Mouse (Mus musculus): ENCODE results near the gene Melk. TPM values are rescaled to one million over a fixed set of nuclear protein-coding genes. Genes with fewer than 3 reads are reported as not detected.

Melk gene
- polyA plus RNA-seq, 2 experiments = 10.9 to 19.4 TPM

DNA sequence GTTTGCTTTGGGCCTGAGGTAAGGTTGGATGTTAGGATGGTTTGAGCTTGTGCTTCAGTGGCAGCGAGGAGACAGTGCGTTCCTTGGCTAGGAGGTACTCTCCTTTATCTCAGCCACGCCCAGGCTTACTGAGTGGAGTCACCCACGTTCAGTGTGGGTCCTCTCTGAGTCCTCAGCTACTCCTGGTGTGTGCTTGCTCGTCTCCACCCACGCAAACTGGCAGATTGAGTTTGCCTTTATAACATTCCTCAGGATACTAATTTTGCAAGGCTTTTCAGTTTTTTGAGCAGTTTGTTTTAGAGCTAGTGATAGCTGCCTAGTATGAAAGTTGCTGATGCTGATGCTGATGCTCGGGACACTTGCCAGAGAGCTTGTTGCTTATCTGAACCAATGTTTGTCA, 5.9 kb downstream of the Melk start:
- 51% methylated on average over 7 of the region's 7 CpGs for WGBS (ENCODE audit: insufficient replicate concordance)
- TF ChIP-seq CTCF (IDR thresholded peaks at IDR 0.05; ENCODE audit: low read depth) = no peak
- TF ChIP-seq EP300 (IDR thresholded peaks at IDR 0.05; ENCODE audit: low read depth) = no peak
- no peak for DNase-seq (ENCODE audit: low read depth in 3 of 3, low spot score in 3 of 3)

GRCm38 (mm10) chr4:44310429-44310828, 9.8 kb downstream of the Melk start:
- no peak overlapping the region for H3K4me3 ChIP-seq (ENCODE audit: insufficient read depth in 1 of 2, low read depth in 2 of 2, low read length in 2 of 2)
- no peak overlapping the region for H3K9ac ChIP-seq (replicated peaks)
- WGBS (ENCODE audit: insufficient replicate concordance) = 80% methylated on average over 4 of the region's 4 CpGs
- no peaks in the 10 kb centered on the region for H3K9me3 ChIP-seq (ENCODE audit: control insufficient read depth, low read length)
- H3K4me1 ChIP-seq (replicated peaks; ENCODE audit: control insufficient read depth in 2 of 2, insufficient read depth in 2 of 2, low read length in 1 of 2) = no peaks in the 10 kb centered on the region; a peak in 1 of 4 replicates
- TF ChIP-seq EP300 (IDR thresholded peaks at IDR 0.05; ENCODE audit: low read depth) (no peak), CTCF (IDR thresholded peaks at IDR 0.05; ENCODE audit: low read depth) (no peak)
- no peak for DNase-seq (ENCODE audit: low read depth in 3 of 3, low spot score in 3 of 3)
- peaks cover 14% of the 10 kb centered on the region for H3K36me3 ChIP-seq (replicated peaks; ENCODE audit: control insufficient read depth, insufficient read depth, low read depth)
- H3K27ac ChIP-seq = no peak overlapping the region
- ATAC-seq (ENCODE audit: insufficient read depth) = no peak
- no peaks in the 10 kb centered on the region for H3K27me3 ChIP-seq (ENCODE audit: control insufficient read depth, insufficient read depth, low read length)
- H3K4me2 ChIP-seq (ENCODE audit: low read depth) = no peak overlapping the region

More for the DNA sequence above, 5.9 kb downstream of the Melk start:
- no peak for ATAC-seq (ENCODE audit: insufficient read depth)
- H3K36me3 ChIP-seq (replicated peaks; ENCODE audit: control insufficient read depth, insufficient read depth, low read depth) = peaks cover 13% of the 10 kb centered on the region
- no peak overlapping the region for H3K27ac ChIP-seq
- no peak overlapping the region for H3K4me3 ChIP-seq (ENCODE audit: insufficient read depth in 1 of 2, low read depth in 2 of 2, low read length in 2 of 2)
- H3K9ac ChIP-seq (replicated peaks) = no peak overlapping the region
- peaks cover 5 to 6% of the 10 kb centered on the region in 2 experiments for H3K4me1 ChIP-seq (replicated peaks; ENCODE audit: control insufficient read depth in 2 of 2, insufficient read depth in 2 of 2, low read length in 1 of 2)
- no peaks in the 10 kb centered on the region for H3K27me3 ChIP-seq (ENCODE audit: control insufficient read depth, insufficient read depth, low read length)
- H3K9me3 ChIP-seq (ENCODE audit: control insufficient read depth, low read length) = no peaks in the 10 kb centered on the region
- H3K4me2 ChIP-seq (ENCODE audit: low read depth) = no peak overlapping the region

GRCm38 (mm10) chr4:44310911-44311310, 10.2 kb downstream of the Melk start:
- H3K27me3 ChIP-seq (ENCODE audit: control insufficient read depth, insufficient read depth, low read length) = no peaks in the 10 kb centered on the region
- WGBS (ENCODE audit: insufficient replicate concordance) = 84% methylated on average over 4 of the region's 4 CpGs
- ATAC-seq (ENCODE audit: insufficient read depth) (no peak), DNase-seq (ENCODE audit: low read depth in 3 of 3, low spot score in 3 of 3) (no peak)
- H3K9ac ChIP-seq (replicated peaks) = no peak overlapping the region
- H3K9me3 ChIP-seq (ENCODE audit: control insufficient read depth, low read length) = no peaks in the 10 kb centered on the region
- no peak overlapping the region for H3K4me2 ChIP-seq (ENCODE audit: low read depth)
- H3K4me3 ChIP-seq (ENCODE audit: insufficient read depth in 1 of 2, low read depth in 2 of 2, low read length in 2 of 2) = no peak overlapping the region
- H3K27ac ChIP-seq = no peak overlapping the region
- H3K4me1 ChIP-seq (replicated peaks; ENCODE audit: control insufficient read depth in 2 of 2, insufficient read depth in 2 of 2, low read length in 1 of 2) = no peaks in the 10 kb centered on the region; a peak in 1 of 4 replicates
- peaks cover 11% of the 10 kb centered on the region for H3K36me3 ChIP-seq (replicated peaks; ENCODE audit: control insufficient read depth, insufficient read depth, low read depth)
- TF ChIP-seq EP300 (IDR thresholded peaks at IDR 0.05; ENCODE audit: low read depth) = no peak
- TF ChIP-seq CTCF (IDR thresholded peaks at IDR 0.05; ENCODE audit: low read depth) = no peak

GRCm38 (mm10) chr4:44316270-44316809, 15.7 kb downstream of the Melk start:
- Histone ChIP-seq H3K27me3 (ENCODE audit: control insufficient read depth, insufficient read depth, low read length) (no peaks in the 10 kb centered on the region), H3K4me1 (replicated peaks; ENCODE audit: control insufficient read depth in 2 of 2, insufficient read depth in 2 of 2, low read length in 1 of 2) (no peaks in the 10 kb centered on the region; a peak in 1 of 4 replicates), H3K4me3 (ENCODE audit: insufficient read depth in 1 of 2, low read depth in 2 of 2, low read length in 2 of 2) (no peak overlapping the region), H3K9me3 (ENCODE audit: control insufficient read depth, low read length) (no peaks in the 10 kb centered on the region), H3K27ac (no peak overlapping the region), H3K4me2 (ENCODE audit: low read depth) (no peak overlapping the region), H3K9ac (replicated peaks) (no peak overlapping the region), H3K36me3 (replicated peaks; ENCODE audit: control insufficient read depth, insufficient read depth, low read depth) (peaks cover 3% of the 10 kb centered on the region)
- TF ChIP-seq EP300 (IDR thresholded peaks at IDR 0.05; ENCODE audit: low read depth) (no peak), CTCF (IDR thresholded peaks at IDR 0.05; ENCODE audit: low read depth) (no peak)
- WGBS (ENCODE audit: insufficient replicate concordance) = 62% methylated on average over 12 of the region's 12 CpGs
- no peak for ATAC-seq (ENCODE audit: insufficient read depth)
- DNase-seq (ENCODE audit: low read depth in 3 of 3, low spot score in 3 of 3) = no peak

- Histone ChIP-seq H3K4me2 (ENCODE audit: low read depth) (no peak overlapping the region), H3K9me3 (ENCODE audit: control insufficient read depth, low read length) (no peaks in the 10 kb centered on the region), H3K36me3 (replicated peaks; ENCODE audit: control insufficient read depth, insufficient read depth, low read depth) (no peaks in the 10 kb centered on the region), H3K27me3 (ENCODE audit: control insufficient read depth, insufficient read depth, low read length) (no peaks in the 10 kb centered on the region), H3K27ac (no peak overlapping the region), H3K4me1 (replicated peaks; ENCODE audit: control insufficient read depth in 2 of 2, insufficient read depth in 2 of 2, low read length in 1 of 2) (no peaks in the 10 kb centered on the region; a peak in 1 of 4 replicates), H3K9ac (replicated peaks) (no peak overlapping the region), H3K4me3 (ENCODE audit: insufficient read depth in 1 of 2, low read depth in 2 of 2, low read length in 2 of 2) (no peak overlapping the region)
- DNase-seq (ENCODE audit: low read depth in 3 of 3, low spot score in 3 of 3) (no peak), ATAC-seq (ENCODE audit: insufficient read depth) (no peak)
- 85% methylated on average over 6 of the region's 6 CpGs for WGBS (ENCODE audit: insufficient replicate concordance)
- TF ChIP-seq CTCF (IDR thresholded peaks at IDR 0.05; ENCODE audit: low read depth) = no peak
- no peak for TF ChIP-seq EP300 (IDR thresholded peaks at IDR 0.05; ENCODE audit: low read depth)
Measured at GRCm38 (mm10) chr4:44320448-44320847, 19.8 kb downstream of the Melk start.

Measured in liver, embryonic 14.5 days (tissue).